Mouse (Mus musculus) E14TG2a.4 (cell line): ENCODE results near the gene Krt76.

ENCODE experiments used
- CTCF ChIP-seq: conservative IDR thresholded peaks from 2 replicates; pipeline ENCODE4 v1.5.1; 2014; ENCODE audit warnings: low read length
- NANOG ChIP-seq: IDR thresholded peaks from 2 replicates; pipeline ENCODE4 v1.6.1; 2014; ENCODE audit warnings: borderline replicate concordance, low read length, mixed read lengths

DNA sequence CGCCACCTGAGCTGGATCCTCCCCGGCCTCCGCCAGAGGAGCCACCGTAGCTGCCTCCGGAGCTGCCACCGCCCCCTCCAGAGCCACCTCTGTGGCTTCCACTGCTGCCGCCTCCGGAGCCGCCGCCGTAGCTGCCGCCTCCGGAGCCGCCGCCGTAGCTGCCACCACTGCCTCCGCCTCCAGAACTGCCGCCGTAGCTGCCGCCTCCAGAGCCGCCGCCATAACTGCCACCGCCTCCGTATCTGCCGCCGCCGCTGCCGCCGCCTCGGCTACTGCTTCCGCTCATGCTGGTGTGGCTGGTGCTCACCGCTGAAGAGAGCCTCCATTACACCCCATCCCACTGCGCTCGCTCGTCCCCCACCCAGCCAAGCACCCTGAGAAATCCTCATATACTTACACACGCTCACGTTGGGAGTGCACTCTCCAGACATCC, 46.7 kb downstream of the Krt76 start:
- TF ChIP-seq CTCF: no peak
- TF ChIP-seq NANOG: no peak
